Mouse (Mus musculus): ENCODE data around the gene Iqgap2. TPM values are rescaled to one million over a fixed set of nuclear protein-coding genes. Genes with fewer than 3 reads are reported as not detected.

Iqgap2 gene
- total and polyA plus RNA-seq, 3 experiments, result 0.27 to 0.32 TPM; not detected in 1

- no peak for DNase-seq (ENCODE audit: low read depth, low spot score)
- H3K27me3 ChIP-seq (ENCODE audit: control insufficient read depth in 1 of 2, insufficient read depth in 2 of 2, low read length in 2 of 2), result no peaks in the 10 kb centered on the region; a peak in 1 of 4 replicates
- no peaks in the 10 kb centered on the region for H3K9me3 ChIP-seq (replicated peaks; ENCODE audit: insufficient read depth, low read length)
- no peak for TF ChIP-seq NELFE (IDR thresholded peaks at IDR 0.05; ENCODE audit: low read depth, low read length)
- TF ChIP-seq KAT2A (conservative IDR thresholded peaks at IDR 0.05; ENCODE audit: low read depth, low read length), result no peak
- no peak for TF ChIP-seq MAFK (IDR thresholded peaks at IDR 0.05; ENCODE audit: borderline replicate concordance, low read depth, low read length)
- no peak for TF ChIP-seq TCF12 (IDR thresholded peaks at IDR 0.05; ENCODE audit: low read depth, low read length)
- no peak for TF ChIP-seq MYB (IDR thresholded peaks at IDR 0.05; ENCODE audit: low read depth, low read length)
- TF ChIP-seq ETS1 (IDR thresholded peaks at IDR 0.05; ENCODE audit: low read depth, low read length), result no peak
- no peak for TF ChIP-seq NRF1 (IDR thresholded peaks at IDR 0.05; ENCODE audit: insufficient read depth, low read depth, low read length, poor library complexity, severe bottlenecking)
- no peak overlapping the region for H3K27ac ChIP-seq (ENCODE audit: control insufficient read depth, low read depth, low read length)
- no peak overlapping the region for H3K4me3 ChIP-seq (ENCODE audit: control insufficient read depth in 1 of 2, insufficient read depth in 1 of 2, low read depth in 2 of 2, low read length in 2 of 2)
- no peaks in the 10 kb centered on the region for H3K36me3 ChIP-seq (ENCODE audit: control insufficient read depth in 1 of 2, insufficient read depth in 2 of 2, low read length in 2 of 2)
- H3K79me2 ChIP-seq (ENCODE audit: control insufficient read depth, insufficient read depth, low read length, poor library complexity), result no peaks in the 10 kb centered on the region
- H3K4me1 ChIP-seq (ENCODE audit: control insufficient read depth in 1 of 2, insufficient read depth in 2 of 2, low read length in 2 of 2), result no peaks in the 10 kb centered on the region
- H3K9ac ChIP-seq (ENCODE audit: control insufficient read depth, low read depth, low read length, poor library complexity, severe bottlenecking), result no peak overlapping the region
Measured at GRCm38 (mm10) chr13:95888621-95889020, 3.1 kb downstream of the Iqgap2 start.

GRCm38 (mm10) chr13:95888170-95888569 lies 3.6 kb downstream of the Iqgap2 start:
- no peaks in the 10 kb centered on the region for H3K9me3 ChIP-seq (replicated peaks; ENCODE audit: insufficient read depth, low read length)
- H3K36me3 ChIP-seq (ENCODE audit: control insufficient read depth in 1 of 2, insufficient read depth in 2 of 2, low read length in 2 of 2), result no peaks in the 10 kb centered on the region
- H3K27me3 ChIP-seq (ENCODE audit: control insufficient read depth in 1 of 2, insufficient read depth in 2 of 2, low read length in 2 of 2), result peaks cover 0 to under 1% of the 10 kb centered on the region in 2 experiments; a peak in 2 of 4 replicates
- no peaks in the 10 kb centered on the region for H3K79me2 ChIP-seq (ENCODE audit: control insufficient read depth, insufficient read depth, low read length, poor library complexity)
- no peak overlapping the region for H3K4me3 ChIP-seq (ENCODE audit: control insufficient read depth in 1 of 2, insufficient read depth in 1 of 2, low read depth in 2 of 2, low read length in 2 of 2)
- DNase-seq (ENCODE audit: low read depth, low spot score), result no peak
- H3K9ac ChIP-seq (ENCODE audit: control insufficient read depth, low read depth, low read length, poor library complexity, severe bottlenecking), result no peak overlapping the region
- H3K4me1 ChIP-seq (ENCODE audit: control insufficient read depth in 1 of 2, insufficient read depth in 2 of 2, low read length in 2 of 2), result no peaks in the 10 kb centered on the region
- TF ChIP-seq ZMIZ1 (IDR thresholded peaks at IDR 0.05; ENCODE audit: low read depth, low read length) (no peak), BHLHE40 (IDR thresholded peaks at IDR 0.05; ENCODE audit: borderline replicate concordance, low read depth, low read length) (no peak), CHD2 (IDR thresholded peaks at IDR 0.05; ENCODE audit: low read length) (no peak), ZKSCAN1 (IDR thresholded peaks at IDR 0.05; ENCODE audit: low read depth, low read length) (no peak), RAD21 (IDR thresholded peaks at IDR 0.05; ENCODE audit: low read depth, low read length) (no peak), UBTF (IDR thresholded peaks at IDR 0.05; ENCODE audit: borderline replicate concordance, insufficient read depth, low read depth, low read length) (no peak), NRF1 (IDR thresholded peaks at IDR 0.05; ENCODE audit: insufficient read depth, low read depth, low read length, poor library complexity, severe bottlenecking) (no peak), E2F4 (IDR thresholded peaks at IDR 0.05; ENCODE audit: borderline replicate concordance, low read depth, low read length) (no peak), CHD1 (IDR thresholded peaks at IDR 0.05; ENCODE audit: low read depth, low read length) (no peak), MAZ (IDR thresholded peaks at IDR 0.05; ENCODE audit: low read depth, low read length) (no peak), MEF2A (IDR thresholded peaks at IDR 0.05; ENCODE audit: extremely low read depth, insufficient replicate concordance, low read depth, low read length, poor library complexity, severe bottlenecking) (no peak), TAL1 (IDR thresholded peaks at IDR 0.05; ENCODE audit: low read length) (no peak), POLR2AphosphoS5 (IDR thresholded peaks at IDR 0.05; ENCODE audit: borderline replicate concordance, low read depth, low read length) (no peak), GATA1 (IDR thresholded peaks at IDR 0.05; ENCODE audit: low read depth, low read length) (no peak), NELFE (IDR thresholded peaks at IDR 0.05; ENCODE audit: low read depth, low read length) (no peak), ZC3H11A (IDR thresholded peaks at IDR 0.05; ENCODE audit: low read depth, low read length) (no peak), HCFC1 (IDR thresholded peaks at IDR 0.05; ENCODE audit: low read depth, low read length) (no peak), SMC3 (IDR thresholded peaks at IDR 0.05; ENCODE audit: low read depth, low read length) (no peak), TBP (IDR thresholded peaks at IDR 0.05; ENCODE audit: low read depth, low read length) (no peak), ETS1 (IDR thresholded peaks at IDR 0.05; ENCODE audit: low read depth, low read length) (no peak)
- no peak overlapping the region for H3K27ac ChIP-seq (ENCODE audit: control insufficient read depth, low read depth, low read length)
